Mouse (Mus musculus): ENCODE results near the gene Olfr1392. TPM values are rescaled to one million over a fixed set of nuclear protein-coding genes. Genes with fewer than 3 reads are reported as not detected.

Gene Olfr1392
- polyA plus RNA-seq, 1 experiment from 2014 or later = 0.08 TPM

- no peak for ATAC-seq (ENCODE audit: insufficient read depth, low FRiP score)
- 73% methylated on average over 2 of the region's 2 CpGs for WGBS
Observed at GRCm38 (mm10) chr11:49322442-49322841, 37.4 kb downstream of the Olfr1392 start, which contains the start of gene Olfr1391. Gene Olfr1391, plus strand, starts transcription at chr11:49322742.

DNA sequence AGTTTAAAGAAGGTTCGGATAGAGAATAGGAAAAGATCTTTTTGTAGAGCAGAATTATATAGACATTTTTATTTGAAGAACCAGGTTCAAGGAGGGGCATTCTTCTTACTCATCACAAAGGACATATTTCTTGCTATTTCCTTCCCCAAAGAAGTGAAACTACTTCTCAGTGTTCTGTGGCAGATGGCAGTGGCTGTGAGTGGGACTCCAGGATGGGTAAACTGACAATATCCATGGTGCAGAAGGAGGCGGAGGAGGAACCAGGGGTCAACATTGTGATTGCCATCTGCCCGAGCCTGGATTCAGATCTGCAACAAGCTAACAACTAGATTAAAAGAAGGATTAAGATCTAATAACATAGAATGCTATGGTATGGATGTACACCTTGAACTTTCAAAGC lies 41.6 kb downstream of the Olfr1392 start:
- Histone ChIP-seq H3K4me2 (ENCODE audit: low read depth, low read length) (no peak overlapping the region), H3K4me1 (ENCODE audit: control insufficient read depth, insufficient read depth, low read length) (no peaks in the 10 kb centered on the region), H3K27me3 (ENCODE audit: control insufficient read depth, insufficient read depth, low read length) (no peaks in the 10 kb centered on the region), H3K27ac (ENCODE audit: low read length) (no peak overlapping the region), H3K9me3 (replicated peaks; ENCODE audit: control insufficient read depth, low read length) (no peaks in the 10 kb centered on the region), H3K36me3 (ENCODE audit: control insufficient read depth, insufficient read depth, low read length) (no peaks in the 10 kb centered on the region), H3K4me3 (replicated peaks; ENCODE audit: low read length) (no peak overlapping the region), H3K9ac (ENCODE audit: low read length) (no peak overlapping the region)
- WGBS = 83% methylated on average over 3 of the region's 3 CpGs
- ATAC-seq (ENCODE audit: insufficient read depth, low FRiP score) = no peak

More at GRCm38 (mm10) chr11:49322442-49322841, 37.4 kb downstream of the Olfr1392 start, which contains the start of gene Olfr1391:
- Histone ChIP-seq H3K27ac (ENCODE audit: low read length) (no peak within 1 kb of the TSS), H3K4me1 (ENCODE audit: control insufficient read depth, insufficient read depth, low read length) (no peaks in the 10 kb centered on the region), H3K4me3 (replicated peaks; ENCODE audit: low read length) (no peak within 1 kb of the TSS), H3K9ac (ENCODE audit: low read length) (no peak within 1 kb of the TSS), H3K9me3 (replicated peaks; ENCODE audit: control insufficient read depth, low read length) (no peaks in the 10 kb centered on the region), H3K36me3 (ENCODE audit: control insufficient read depth, insufficient read depth, low read length) (no peaks in the 10 kb centered on the region), H3K4me2 (ENCODE audit: low read depth, low read length) (no peak within 1 kb of the TSS), H3K27me3 (ENCODE audit: control insufficient read depth, insufficient read depth, low read length) (no peaks in the 10 kb centered on the region)

DNA sequence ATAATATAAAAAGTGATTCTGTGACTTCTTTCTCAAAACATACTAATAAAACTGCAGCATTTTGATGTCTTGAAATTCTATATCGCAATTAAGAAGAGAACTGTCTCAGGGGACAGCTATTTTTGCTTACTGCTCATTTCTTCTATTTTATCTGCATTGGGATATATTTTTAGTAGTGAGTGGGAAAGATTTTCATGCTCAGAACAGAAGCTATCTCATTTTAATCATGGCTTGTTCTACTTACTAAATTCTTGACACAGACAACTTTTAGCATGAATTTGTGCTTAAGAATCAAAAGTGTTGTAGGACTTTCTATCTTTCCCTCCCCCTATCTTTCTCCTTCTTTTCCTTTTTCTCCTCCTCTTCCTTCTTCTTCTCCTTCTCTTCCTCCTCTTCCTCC lies 44.6 kb downstream of the Olfr1392 start:
- H3K27ac ChIP-seq (ENCODE audit: low read length) = no peak overlapping the region
- WGBS = 76% methylated on average over 1 of the region's 1 CpGs
- H3K27me3 ChIP-seq (ENCODE audit: control insufficient read depth, insufficient read depth, low read length) = no peaks in the 10 kb centered on the region
- H3K36me3 ChIP-seq (ENCODE audit: control insufficient read depth, insufficient read depth, low read length) = no peaks in the 10 kb centered on the region
- H3K4me3 ChIP-seq (replicated peaks; ENCODE audit: low read length) = no peak overlapping the region
- H3K4me1 ChIP-seq (ENCODE audit: control insufficient read depth, insufficient read depth, low read length) = no peaks in the 10 kb centered on the region
- H3K4me2 ChIP-seq (ENCODE audit: low read depth, low read length) = no peak overlapping the region
- no peak for ATAC-seq (ENCODE audit: insufficient read depth, low FRiP score)
- no peaks in the 10 kb centered on the region for H3K9me3 ChIP-seq (replicated peaks; ENCODE audit: control insufficient read depth, low read length)
- H3K9ac ChIP-seq (ENCODE audit: low read length) = no peak overlapping the region

DNA sequence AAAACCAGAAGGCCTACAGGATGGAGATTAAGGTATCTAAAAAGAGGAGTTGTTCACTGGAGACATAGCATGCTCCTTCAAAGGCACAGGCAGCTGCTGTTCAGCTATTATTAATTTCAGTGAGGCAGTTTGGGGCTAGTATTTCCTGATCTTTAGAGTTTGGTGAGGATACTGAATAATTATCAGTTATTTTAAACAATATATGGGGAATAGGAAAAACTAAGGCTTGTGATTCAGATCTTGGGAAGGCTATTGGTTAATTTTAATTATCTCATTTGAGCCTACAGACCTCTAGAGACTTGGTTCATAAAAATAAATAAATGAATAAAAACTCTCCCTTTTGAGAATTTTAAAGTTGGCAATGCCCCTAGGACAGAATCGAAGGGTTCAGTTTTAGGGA lies 49.8 kb downstream of the Olfr1392 start, which contains the start of gene Olfr1390:
Gene Olfr1390 (plus strand): TSS at position 301 of the 400 bp plus-strand sequence.
- H3K4me1 ChIP-seq (ENCODE audit: control insufficient read depth, insufficient read depth, low read length) = no peaks in the 10 kb centered on the region
- no peak within 1 kb of the TSS for H3K4me2 ChIP-seq (ENCODE audit: low read depth, low read length)
- no peak within 1 kb of the TSS for H3K9ac ChIP-seq (ENCODE audit: low read length)
- WGBS = 85% methylated on average over 1 of the region's 1 CpGs
- no peak within 1 kb of the TSS for H3K27ac ChIP-seq (ENCODE audit: low read length)
- H3K4me3 ChIP-seq (replicated peaks; ENCODE audit: low read length) = no peak within 1 kb of the TSS
- no peaks in the 10 kb centered on the region for H3K36me3 ChIP-seq (ENCODE audit: control insufficient read depth, insufficient read depth, low read length)
- no peaks in the 10 kb centered on the region for H3K27me3 ChIP-seq (ENCODE audit: control insufficient read depth, insufficient read depth, low read length)
- H3K9me3 ChIP-seq (replicated peaks; ENCODE audit: control insufficient read depth, low read length) = no peaks in the 10 kb centered on the region
- ATAC-seq (ENCODE audit: insufficient read depth, low FRiP score) = no peak

- no peaks in the 10 kb centered on the region for H3K36me3 ChIP-seq (ENCODE audit: control insufficient read depth, insufficient read depth, low read length)
- 63% methylated on average over 4 of the region's 4 CpGs for WGBS
- no peak overlapping the region for H3K4me3 ChIP-seq (replicated peaks; ENCODE audit: low read length)
- H3K4me2 ChIP-seq (ENCODE audit: low read depth, low read length) = no peak overlapping the region
- no peak for ATAC-seq (ENCODE audit: insufficient read depth, low FRiP score)
- H3K27me3 ChIP-seq (ENCODE audit: control insufficient read depth, insufficient read depth, low read length) = no peaks in the 10 kb centered on the region
- no peaks in the 10 kb centered on the region for H3K4me1 ChIP-seq (ENCODE audit: control insufficient read depth, insufficient read depth, low read length)
- H3K27ac ChIP-seq (ENCODE audit: low read length) = no peak overlapping the region
- H3K9me3 ChIP-seq (replicated peaks; ENCODE audit: control insufficient read depth, low read length) = no peaks in the 10 kb centered on the region
- no peak overlapping the region for H3K9ac ChIP-seq (ENCODE audit: low read length)
Observed at GRCm38 (mm10) chr11:49337150-49337832, 52.2 kb downstream of the Olfr1392 start.

Other genes starting within 250 kb of the Olfr1392 start
- 1.1 and 1.3 TPM in 2 replicates for gene 9930111J21Rik2, start 234.0 kb upstream of the Olfr1392 start, polyA plus RNA-seq (2015; fragmentation: Nextera tagmentation; extraction: Ambion mirVana)
- 0.41 TPM in 1 of 2 replicates, not detected in the other for gene Tgtp2, start 221.1 kb upstream of the Olfr1392 start, polyA plus RNA-seq (2015; fragmentation: Nextera tagmentation; extraction: Ambion mirVana)
- gene Ifi47, start 208.7 kb upstream of the Olfr1392 start, polyA plus RNA-seq (2015; fragmentation: Nextera tagmentation; extraction: Ambion mirVana) = 1.8 and 2.7 TPM in 2 replicates
- gene Olfr1396, start 170.4 kb upstream of the Olfr1392 start, polyA plus RNA-seq (2015; fragmentation: Nextera tagmentation; extraction: Ambion mirVana) = not detected in 2 replicates
- gene Olfr1395, start 143.0 kb upstream of the Olfr1392 start, polyA plus RNA-seq (2015; fragmentation: Nextera tagmentation; extraction: Ambion mirVana) = not detected in 2 replicates
- not detected in 2 replicates for gene Olfr1394, start 130.9 kb upstream of the Olfr1392 start, polyA plus RNA-seq (2015; fragmentation: Nextera tagmentation; extraction: Ambion mirVana)
- gene Btnl9, start 98.1 kb upstream of the Olfr1392 start, polyA plus RNA-seq (2015; fragmentation: Nextera tagmentation; extraction: Ambion mirVana) = 1.2 and 2.1 TPM in 2 replicates
- 30.3 and 32.9 TPM in 2 replicates for gene Zfp62, start 82.0 kb upstream of the Olfr1392 start, polyA plus RNA-seq (2015; fragmentation: Nextera tagmentation; extraction: Ambion mirVana)
- 65.9 and 70.1 TPM in 2 replicates for gene Mgat1, start 41.1 kb upstream of the Olfr1392 start, polyA plus RNA-seq (2015; fragmentation: Nextera tagmentation; extraction: Ambion mirVana)
- gene Olfr1393, start 7.0 kb upstream of the Olfr1392 start, polyA plus RNA-seq (2015; fragmentation: Nextera tagmentation; extraction: Ambion mirVana) = 0.10 TPM in 1 of 2 replicates, not detected in the other
- gene Olfr10, start 19.5 kb downstream of the Olfr1392 start, polyA plus RNA-seq (2015; fragmentation: Nextera tagmentation; extraction: Ambion mirVana) = not detected in 2 replicates
- gene Olfr1391, start 37.5 kb downstream of the Olfr1392 start, polyA plus RNA-seq (2015; fragmentation: Nextera tagmentation; extraction: Ambion mirVana) = not detected in 2 replicates
- gene Olfr1390, start 49.9 kb downstream of the Olfr1392 start, polyA plus RNA-seq (2015; fragmentation: Nextera tagmentation; extraction: Ambion mirVana) = not detected in 2 replicates
- gene Olfr1389, start 137.8 kb downstream of the Olfr1392 start, polyA plus RNA-seq (2015; fragmentation: Nextera tagmentation; extraction: Ambion mirVana) = not detected in 2 replicates
- gene Olfr1388, start 151.3 kb downstream of the Olfr1392 start, polyA plus RNA-seq (2015; fragmentation: Nextera tagmentation; extraction: Ambion mirVana) = 0.18 TPM in 1 of 2 replicates, not detected in the other
- gene Olfr1387, start 170.1 kb downstream of the Olfr1392 start, polyA plus RNA-seq (2015; fragmentation: Nextera tagmentation; extraction: Ambion mirVana) = not detected in 2 replicates
- gene Olfr1386, start 179.8 kb downstream of the Olfr1392 start, polyA plus RNA-seq (2015; fragmentation: Nextera tagmentation; extraction: Ambion mirVana) = not detected in 2 replicates
- gene Olfr1385, start 203.8 kb downstream of the Olfr1392 start, polyA plus RNA-seq (2015; fragmentation: Nextera tagmentation; extraction: Ambion mirVana) = not detected in 2 replicates
- not detected in 2 replicates for gene Olfr1384, start 221.4 kb downstream of the Olfr1392 start, polyA plus RNA-seq (2015; fragmentation: Nextera tagmentation; extraction: Ambion mirVana)
- gene Olfr1383, start 234.4 kb downstream of the Olfr1392 start, polyA plus RNA-seq (2015; fragmentation: Nextera tagmentation; extraction: Ambion mirVana) = not detected in 2 replicates
- gene Olfr1382, start 243.0 kb downstream of the Olfr1392 start, polyA plus RNA-seq (2015; fragmentation: Nextera tagmentation; extraction: Ambion mirVana) = not detected in 2 replicates